Mouse (Mus musculus): Measurements from ENCODE around the gene Prtn3. TPM values are rescaled to one million over a fixed set of nuclear protein-coding genes. Genes with fewer than 3 reads are reported as not detected.

Prtn3 gene
- total RNA-seq, 2 experiments from 2014 or later, result not detected

- DNase-seq (ENCODE audit: low spot score), result peak; percentile 87
Observed at GRCm38 (mm10) chr10:79926491-79927323, 52.4 kb downstream of the Prtn3 start, which contains the start of gene Arid3a. Gene Arid3a (plus strand): TSS chr10:79927043.

- peak; percentile 38 for DNase-seq (ENCODE audit: low spot score)
Observed at GRCm38 (mm10) chr10:79927324-79928029, 53.2 kb downstream of the Prtn3 start.

GRCm38 (mm10) chr10:79928030-79928694 is 53.9 kb downstream of the Prtn3 start:
- no peak for DNase-seq (ENCODE audit: low spot score)

GRCm38 (mm10) chr10:79928907-79929701 is 54.8 kb downstream of the Prtn3 start:
- DNase-seq (ENCODE audit: low spot score), result no peak

GRCm38 (mm10) chr10:79929967-79930825 is 55.9 kb downstream of the Prtn3 start:
- no peak for DNase-seq (ENCODE audit: low spot score)

- DNase-seq (ENCODE audit: low spot score), result no peak
Observed at GRCm38 (mm10) chr10:79930826-79931186, 56.5 kb downstream of the Prtn3 start.

GRCm38 (mm10) chr10:79931797-79932196 is 57.5 kb downstream of the Prtn3 start:
- no peak for DNase-seq (ENCODE audit: low spot score)

GRCm38 (mm10) chr10:79932736-79933135 is 58.5 kb downstream of the Prtn3 start:
- DNase-seq (ENCODE audit: low spot score), result peak; percentile 68

Small RNA genes lying within 50 kb of the gene (microRNA-seq; reads per million reads assigned to microRNA genes)
- not detected for gene Mir6910

Other genes starting within 250 kb of the Prtn3 start
- gene Shc2, start 236.6 kb upstream of the Prtn3 start, total RNA-seq (2021), result 10 to 100 TPM in 1 of 2 experiments, 1 to 10 TPM in 1; 7.5 to 10.0 TPM
- 100 to 1,000 TPM in 1 of 2 experiments, 10 to 100 TPM in 1; 42.1 to 178 TPM for gene Odf3l2, start 228.7 kb upstream of the Prtn3 start, total RNA-seq (2021)
- not detected for gene Madcam1, start 209.9 kb upstream of the Prtn3 start, total RNA-seq (2021)
- 10 to 100 TPM; 19.1 to 19.7 TPM for gene Tpgs1, start 205.1 kb upstream of the Prtn3 start, total RNA-seq (2021)
- 100 to 1,000 TPM; 388 to 419 TPM for gene Cdc34, start 192.3 kb upstream of the Prtn3 start, total RNA-seq (2021)
- gene Gzmm, start 185.5 kb upstream of the Prtn3 start, total RNA-seq (2021), result 10 to 100 TPM in 1 of 2 experiments, 1 to 10 TPM in 1; 8.3 to 10.1 TPM
- 100 to 1,000 TPM; 540 to 773 TPM for gene Bsg, start 170.0 kb upstream of the Prtn3 start, total RNA-seq (2021)
- gene Hcn2, start 157.8 kb upstream of the Prtn3 start, total RNA-seq (2021), result under 1 TPM; 0.47 to 0.66 TPM
- 10 to 100 TPM; 31.9 to 36.7 TPM for gene Polrmt, start 127.9 kb upstream of the Prtn3 start, total RNA-seq (2021)
- gene Fgf22, start 119.4 kb upstream of the Prtn3 start, total RNA-seq (2021), result not detected
- gene Rnf126, start 107.5 kb upstream of the Prtn3 start, total RNA-seq (2021), result 10 to 100 TPM; 49.5 to 54.5 TPM
- gene Fstl3, start 97.2 kb upstream of the Prtn3 start, total RNA-seq (2021), result 1 to 10 TPM; 1.2 to 1.9 TPM
- not detected for gene Prss57, start 83.5 kb upstream of the Prtn3 start, total RNA-seq (2021)
- gene Palm, start 80.9 kb upstream of the Prtn3 start, total RNA-seq (2021), result 10 to 100 TPM; 11.1 to 22.9 TPM
- under 1 TPM in 1 of 2 experiments, not detected in 1; 0.40 TPM for gene Misp, start 53.5 kb upstream of the Prtn3 start, total RNA-seq (2021)
- gene Ptbp1, start 20.0 kb upstream of the Prtn3 start, total RNA-seq (2021), result 10 to 100 TPM; 12.7 to 22.7 TPM
- gene Plppr3, start 158 bp downstream of the Prtn3 start, total RNA-seq (2021), result under 1 TPM; 0.11 to 0.17 TPM
- not detected for gene Elane, start 11.8 kb downstream of the Prtn3 start, total RNA-seq (2021)
- gene Cfd, start 16.4 kb downstream of the Prtn3 start, total RNA-seq (2021), result 100 to 1,000 TPM in 1 of 2 experiments, 10 to 100 TPM in 1; 46.0 to 111 TPM
- 10 to 100 TPM; 31.2 to 32.8 TPM for gene Med16, start 34.4 kb downstream of the Prtn3 start, total RNA-seq (2021)
- gene Gm26602, start 36.4 kb downstream of the Prtn3 start, total RNA-seq (2021), result not detected
- under 1 TPM; 0.21 TPM for gene Kiss1r, start 42.5 kb downstream of the Prtn3 start, total RNA-seq (2021)
- gene R3hdm4, start 46.7 kb downstream of the Prtn3 start, total RNA-seq (2021), result 100 to 1,000 TPM; 114 to 115 TPM
- gene Arid3a, start 52.6 kb downstream of the Prtn3 start, total RNA-seq (2021), result 1 to 10 TPM; 1.5 to 1.7 TPM
- 10 to 100 TPM; 21.0 to 22.9 TPM for gene Wdr18, start 85.7 kb downstream of the Prtn3 start, total RNA-seq (2021)
- under 1 TPM; 0.32 to 0.59 TPM for gene Grin3b, start 96.2 kb downstream of the Prtn3 start, total RNA-seq (2021)
- gene Tmem259, start 109.9 kb downstream of the Prtn3 start, total RNA-seq (2021), result 10 to 100 TPM; 68.7 to 84.2 TPM
- gene Cnn2, start 114.1 kb downstream of the Prtn3 start, total RNA-seq (2021), result 10 to 100 TPM in 1 of 2 experiments, 1 to 10 TPM in 1; 5.2 to 10.5 TPM
- 1 to 10 TPM; 6.6 to 7.6 TPM for gene Abca7, start 122.0 kb downstream of the Prtn3 start, total RNA-seq (2021)
- gene Arhgap45, start 142.2 kb downstream of the Prtn3 start, total RNA-seq (2021), result 1 to 10 TPM in 1 of 2 experiments, under 1 TPM in 1; 0.75 to 1.3 TPM
- gene Polr2e, start 165.3 kb downstream of the Prtn3 start, total RNA-seq (2021), result 10 to 100 TPM; 44.3 to 46.2 TPM
- gene Gpx4, start 172.7 kb downstream of the Prtn3 start, total RNA-seq (2021), result 100 to 1,000 TPM; 631 to 739 TPM
- 1 to 10 TPM; 5.4 to 5.9 TPM for gene Sbno2, start 231.1 kb downstream of the Prtn3 start, total RNA-seq (2021)
- gene Stk11, start 241.3 kb downstream of the Prtn3 start, total RNA-seq (2021), result 100 to 1,000 TPM; 145 to 148 TPM

Data from gastrocnemius, adult 18-20 months (tissue).